Mouse (Mus musculus) adrenal gland, postnatal 25 days (tissue): ENCODE results near the gene Zdhhc9. TPM values are rescaled to one million over a fixed set of nuclear protein-coding genes. Genes with fewer than 3 reads are reported as not detected.

Experiments
- DNase-seq: peaks from one replicate; pipeline ENCODE4 v3.0.0; 2021; ENCODE audit warnings: mixed read lengths
- total RNA-seq: library from RNA; stranded (reverse); gene quantifications from 2 replicates; pipeline ENCODE4 v1.2.3, GENCODE M21; 2021

Zdhhc9 gene
- total RNA-seq, 1 experiment from 2014 or later, result 18.4 TPM

DNA sequence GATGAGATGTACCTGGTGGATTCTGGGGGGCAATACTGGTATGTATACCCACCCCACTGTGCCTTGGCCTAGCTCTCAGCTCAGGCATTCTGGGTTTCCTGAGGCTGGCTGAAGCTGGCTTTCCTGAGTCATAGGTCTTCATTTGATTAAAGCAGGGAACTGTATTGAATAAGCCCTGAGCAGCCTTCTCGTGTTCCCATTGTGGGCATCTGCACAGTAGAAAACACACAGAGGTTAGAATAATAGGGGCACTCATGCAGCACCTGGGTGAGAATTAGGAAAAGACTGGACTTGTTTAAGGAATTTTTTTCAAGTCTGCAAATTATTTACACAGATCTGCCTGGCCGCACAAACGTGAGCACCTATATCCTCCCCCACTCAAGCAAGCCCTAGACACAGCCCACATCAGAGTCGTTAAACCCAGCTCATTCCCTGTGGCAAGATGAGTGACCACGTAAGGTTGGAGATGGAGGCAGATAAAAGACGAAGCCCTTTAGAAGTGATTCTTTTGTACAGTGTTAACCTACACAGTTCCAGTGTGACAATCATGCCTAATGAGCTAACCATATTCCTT is 81.7 kb downstream of the Zdhhc9 start:
- DNase-seq, result no peak

- DNase-seq, result peak; percentile 70
Observed at GRCm38 (mm10) chrX:48124132-48125071, 84.3 kb downstream of the Zdhhc9 start.

Other genes starting within 250 kb of the Zdhhc9 start
- 2.6 and 2.7 TPM in 2 replicates for gene Apln, start 174.0 kb downstream of the Zdhhc9 start, total RNA-seq
- gene Xpnpep2, start 100.2 kb downstream of the Zdhhc9 start, total RNA-seq, result 0.76 and 1.3 TPM in 2 replicates
- 0.43 and 0.82 TPM in 2 replicates for gene Sash3, start 62.4 kb downstream of the Zdhhc9 start, total RNA-seq
- 15.8 and 18.5 TPM in 2 replicates for gene Utp14a, start 48.0 kb upstream of the Zdhhc9 start, total RNA-seq
- 14.1 and 16.9 TPM in 2 replicates for gene Bcorl1, start 132.5 kb upstream of the Zdhhc9 start, total RNA-seq